Mouse (Mus musculus): ENCODE measurements around the gene Fam120c. TPM values are rescaled to one million over a fixed set of nuclear protein-coding genes. Genes with fewer than 3 reads are reported as not detected.

The Fam120c gene
- 0.94 and 1.1 TPM in 2 replicates for polyA plus RNA-seq (2011; ENCODE audit: insufficient read depth, insufficient read length, low read depth, missing spikeins)

DNA sequence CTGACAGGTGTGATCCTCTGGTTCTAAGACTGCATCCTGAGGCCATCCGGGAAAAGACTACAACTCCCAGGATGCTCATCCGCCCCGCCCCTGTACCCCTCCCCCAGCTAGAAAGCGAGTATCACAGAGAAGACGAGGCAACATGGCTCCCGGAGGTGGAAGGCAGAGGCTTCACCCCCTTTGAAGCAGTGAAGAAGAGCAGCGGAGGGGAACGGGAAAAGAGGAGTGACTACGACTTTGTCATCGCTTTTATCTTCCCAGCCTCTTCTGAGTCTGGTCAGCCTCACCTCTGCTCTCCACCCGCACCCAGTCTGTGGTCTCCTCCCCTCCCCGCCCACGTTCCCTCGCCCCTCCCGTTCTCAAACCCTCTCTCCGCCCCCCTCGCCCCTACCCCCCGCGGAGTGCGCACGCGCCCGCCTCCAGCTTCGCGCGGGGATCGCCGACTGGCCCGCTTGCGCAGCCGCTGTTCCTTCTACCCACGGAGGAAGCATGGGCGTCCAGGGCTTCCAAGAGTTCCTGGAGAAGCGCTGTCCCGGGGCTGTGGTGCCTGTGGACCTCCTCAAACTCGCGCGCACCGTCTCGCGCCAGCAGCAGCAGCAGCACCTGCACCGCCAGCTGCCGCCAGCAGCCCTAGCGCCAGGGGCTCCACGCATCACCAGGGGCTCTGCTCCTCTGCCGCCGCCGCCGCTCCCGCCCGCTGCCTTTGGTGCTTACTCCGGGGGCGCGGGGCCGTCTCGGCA is at the start of gene Fam120c:
TSS of gene Fam120c (plus strand) at position 415 of the 740 bp plus-strand sequence.
- H3K27me3 ChIP-seq (ENCODE audit: control insufficient read depth, insufficient read depth, low read length, poor library complexity, severe bottlenecking): no peaks in the 10 kb centered on the region
- peak within 1 kb of the TSS; percentile 76 for H3K4me3 ChIP-seq (ENCODE audit: low read depth, low read length)
- peak within 1 kb of the TSS; percentile 35; the same call in 1 of the 2 replicates for H3K27ac ChIP-seq (ENCODE audit: insufficient read depth, low read length)
- no peaks in the 10 kb centered on the region for H3K4me1 ChIP-seq (ENCODE audit: control insufficient read depth, insufficient read depth, low read length)
- TF ChIP-seq EP300 (IDR thresholded peaks at IDR 0.05; ENCODE audit: insufficient read depth, low read depth, low read length): no peak
- no peak for TF ChIP-seq CTCF (IDR thresholded peaks at IDR 0.05; ENCODE audit: low read depth, low read length)
- no peak for TF ChIP-seq POLR2A (IDR thresholded peaks at IDR 0.05; ENCODE audit: insufficient read depth, low read length)
- H3K36me3 ChIP-seq (ENCODE audit: control insufficient read depth, insufficient read depth, low read length, poor library complexity, severe bottlenecking): no peaks in the 10 kb centered on the region; the same call in 1 of the 2 replicates
- H3K9me3 ChIP-seq (replicated peaks; ENCODE audit: control insufficient read depth, insufficient read depth, low read length, poor library complexity, severe bottlenecking): no peaks in the 10 kb centered on the region
- H3K9ac ChIP-seq (ENCODE audit: low read depth, poor library complexity, severe bottlenecking): peak within 1 kb of the TSS; percentile 77

DNA sequence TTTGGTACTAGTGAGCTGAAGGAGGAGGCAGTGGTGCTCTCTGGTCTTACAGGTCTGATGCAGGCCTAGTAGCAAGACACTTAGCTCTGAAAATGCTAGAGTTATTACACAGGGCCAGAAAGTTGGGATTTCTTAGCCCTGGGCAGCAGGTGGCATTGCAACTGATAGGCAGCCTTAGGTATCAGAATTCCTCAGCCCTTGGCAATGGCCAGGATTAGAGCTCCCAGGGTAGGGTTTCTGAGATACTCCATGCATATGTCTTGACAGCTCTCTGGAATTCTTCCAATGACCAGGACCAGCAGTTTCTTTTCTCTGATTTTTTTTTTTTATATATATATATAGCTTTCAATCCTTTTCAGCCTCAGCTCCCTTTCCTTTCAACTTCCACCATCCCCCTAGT is 45.6 kb upstream of the Fam120c start:
- no peak overlapping the region for H3K27ac ChIP-seq (ENCODE audit: insufficient read depth, low read length)
- TF ChIP-seq EP300 (IDR thresholded peaks at IDR 0.05; ENCODE audit: insufficient read depth, low read depth, low read length) (no peak), POLR2A (IDR thresholded peaks at IDR 0.05; ENCODE audit: insufficient read depth, low read length) (no peak), CTCF (IDR thresholded peaks at IDR 0.05; ENCODE audit: low read depth, low read length) (no peak)
- H3K4me3 ChIP-seq (ENCODE audit: low read depth, low read length): no peak overlapping the region
- no peak overlapping the region for H3K9ac ChIP-seq (ENCODE audit: low read depth, poor library complexity, severe bottlenecking)
- H3K36me3 ChIP-seq (ENCODE audit: control insufficient read depth, insufficient read depth, low read length, poor library complexity, severe bottlenecking): no peaks in the 10 kb centered on the region
- H3K27me3 ChIP-seq (ENCODE audit: control insufficient read depth, insufficient read depth, low read length, poor library complexity, severe bottlenecking): no peaks in the 10 kb centered on the region
- no peaks in the 10 kb centered on the region for H3K4me1 ChIP-seq (ENCODE audit: control insufficient read depth, insufficient read depth, low read length)
- no peaks in the 10 kb centered on the region for H3K9me3 ChIP-seq (replicated peaks; ENCODE audit: control insufficient read depth, insufficient read depth, low read length, poor library complexity, severe bottlenecking)

DNA sequence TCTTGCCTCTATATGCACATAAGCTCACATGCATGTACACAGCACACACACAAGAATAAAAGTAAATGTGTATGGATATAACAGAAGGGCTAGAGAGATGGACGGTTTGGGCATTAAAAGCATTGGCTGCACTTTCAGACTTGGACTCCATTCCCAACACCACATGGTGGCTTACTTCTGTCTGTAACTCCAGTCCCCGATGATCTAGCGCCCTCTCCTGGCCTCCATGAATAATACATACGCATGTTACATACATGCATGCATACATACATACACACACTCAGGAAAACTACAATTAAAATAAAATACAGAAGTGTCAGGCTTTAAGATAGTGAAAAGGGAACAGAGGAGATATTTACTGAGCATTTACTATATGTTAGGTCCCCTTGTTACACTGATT is 30.2 kb upstream of the Fam120c start:
- TF ChIP-seq CTCF (IDR thresholded peaks at IDR 0.05; ENCODE audit: low read depth, low read length) (peak; percentile 37), POLR2A (IDR thresholded peaks at IDR 0.05; ENCODE audit: insufficient read depth, low read length) (no peak)
- Histone ChIP-seq H3K9me3 (replicated peaks; ENCODE audit: control insufficient read depth, insufficient read depth, low read length, poor library complexity, severe bottlenecking) (no peaks in the 10 kb centered on the region), H3K27me3 (ENCODE audit: control insufficient read depth, insufficient read depth, low read length, poor library complexity, severe bottlenecking) (no peaks in the 10 kb centered on the region), H3K4me3 (ENCODE audit: low read depth, low read length) (no peak overlapping the region), H3K4me1 (ENCODE audit: control insufficient read depth, insufficient read depth, low read length) (no peaks in the 10 kb centered on the region), H3K27ac (ENCODE audit: insufficient read depth, low read length) (no peak overlapping the region), H3K36me3 (ENCODE audit: control insufficient read depth, insufficient read depth, low read length, poor library complexity, severe bottlenecking) (no peaks in the 10 kb centered on the region), H3K9ac (ENCODE audit: low read depth, poor library complexity, severe bottlenecking) (no peak overlapping the region)

DNA sequence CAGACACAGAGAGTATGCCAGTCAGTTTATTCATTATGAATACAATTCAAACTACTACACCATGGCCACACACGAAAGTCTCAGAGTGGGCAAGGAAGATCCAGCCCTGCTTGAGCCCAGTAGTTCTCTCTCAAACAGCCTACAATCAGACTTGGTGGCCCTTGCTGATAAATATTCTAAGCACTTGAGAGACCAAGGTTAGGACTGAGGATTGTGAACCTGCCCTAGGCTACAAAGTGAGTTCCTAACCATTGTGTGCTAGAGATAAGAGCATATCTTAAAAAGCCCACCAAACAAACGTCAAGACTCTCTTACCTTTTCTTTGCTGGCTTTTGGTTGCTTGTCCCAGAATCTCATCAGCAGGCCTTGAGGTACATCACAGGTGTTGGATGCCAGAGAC is 10.4 kb upstream of the Fam120c start:
- Histone ChIP-seq H3K9me3 (replicated peaks; ENCODE audit: control insufficient read depth, insufficient read depth, low read length, poor library complexity, severe bottlenecking) (no peaks in the 10 kb centered on the region), H3K9ac (ENCODE audit: low read depth, poor library complexity, severe bottlenecking) (no peak overlapping the region), H3K4me3 (ENCODE audit: low read depth, low read length) (no peak overlapping the region), H3K4me1 (ENCODE audit: control insufficient read depth, insufficient read depth, low read length) (no peaks in the 10 kb centered on the region), H3K27ac (ENCODE audit: insufficient read depth, low read length) (no peak overlapping the region), H3K36me3 (ENCODE audit: control insufficient read depth, insufficient read depth, low read length, poor library complexity, severe bottlenecking) (no peaks in the 10 kb centered on the region), H3K27me3 (ENCODE audit: control insufficient read depth, insufficient read depth, low read length, poor library complexity, severe bottlenecking) (no peaks in the 10 kb centered on the region)
- no peak for TF ChIP-seq POLR2A (IDR thresholded peaks at IDR 0.05; ENCODE audit: insufficient read depth, low read length)
- no peak for TF ChIP-seq EP300 (IDR thresholded peaks at IDR 0.05; ENCODE audit: insufficient read depth, low read depth, low read length)
- TF ChIP-seq CTCF (IDR thresholded peaks at IDR 0.05; ENCODE audit: low read depth, low read length): no peak

DNA sequence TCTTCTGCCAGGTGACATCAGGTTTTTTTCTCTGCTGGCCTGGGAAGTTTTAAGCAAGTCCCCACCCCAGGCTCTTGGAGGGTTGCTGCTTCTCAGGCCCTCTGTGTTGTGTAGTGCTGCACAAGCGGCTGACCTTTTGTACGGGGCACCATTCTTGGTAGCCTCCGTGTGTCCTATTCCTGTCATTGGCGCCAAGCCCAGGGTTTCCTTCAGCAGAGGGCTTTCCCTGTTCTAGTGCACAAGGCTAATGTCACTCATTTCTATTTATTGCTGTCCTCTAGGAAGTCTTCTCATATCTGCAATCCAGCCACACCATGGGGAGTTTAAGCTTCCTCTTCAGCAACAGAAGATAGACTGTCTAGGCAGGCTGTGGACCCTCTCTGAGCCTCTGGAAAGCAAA is 6.2 kb upstream of the Fam120c start:
- Histone ChIP-seq H3K27me3 (ENCODE audit: control insufficient read depth, insufficient read depth, low read length, poor library complexity, severe bottlenecking) (no peaks in the 10 kb centered on the region), H3K4me3 (ENCODE audit: low read depth, low read length) (no peak overlapping the region), H3K9ac (ENCODE audit: low read depth, poor library complexity, severe bottlenecking) (no peak overlapping the region), H3K4me1 (ENCODE audit: control insufficient read depth, insufficient read depth, low read length) (no peaks in the 10 kb centered on the region), H3K36me3 (ENCODE audit: control insufficient read depth, insufficient read depth, low read length, poor library complexity, severe bottlenecking) (no peaks in the 10 kb centered on the region), H3K9me3 (replicated peaks; ENCODE audit: control insufficient read depth, insufficient read depth, low read length, poor library complexity, severe bottlenecking) (no peaks in the 10 kb centered on the region), H3K27ac (ENCODE audit: insufficient read depth, low read length) (no peak overlapping the region)
- TF ChIP-seq CTCF (IDR thresholded peaks at IDR 0.05; ENCODE audit: low read depth, low read length) (no peak), EP300 (IDR thresholded peaks at IDR 0.05; ENCODE audit: insufficient read depth, low read depth, low read length) (no peak), POLR2A (IDR thresholded peaks at IDR 0.05; ENCODE audit: insufficient read depth, low read length) (no peak)

DNA sequence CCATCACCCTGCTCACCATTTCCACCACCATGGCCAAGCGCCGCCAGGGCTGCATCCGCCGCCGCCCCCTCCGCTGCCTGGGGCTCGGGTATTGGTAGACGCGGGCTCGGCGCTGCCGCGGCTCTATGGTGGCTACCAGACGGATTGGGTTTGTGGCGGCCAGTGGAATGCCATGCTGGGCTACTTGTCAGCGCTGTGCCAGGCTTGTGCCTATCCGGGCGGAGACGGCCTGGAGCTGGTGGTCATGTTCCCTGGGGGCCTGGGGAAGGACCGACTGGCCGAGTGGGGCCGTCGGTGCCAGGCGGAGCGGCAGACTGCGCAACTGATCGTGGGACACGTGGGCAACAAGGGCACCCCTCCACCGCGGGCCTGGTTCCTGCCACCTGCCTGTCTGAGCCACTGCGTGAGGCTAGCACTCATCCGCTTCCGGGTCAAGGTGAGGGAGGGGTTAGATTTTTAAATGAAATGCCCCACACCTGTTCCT is 568 bp downstream of the Fam120c start:
- H3K27ac ChIP-seq (ENCODE audit: insufficient read depth, low read length): peak overlapping the region; percentile 5; the same call in 1 of the 2 replicates
- no peaks in the 10 kb centered on the region for H3K4me1 ChIP-seq (ENCODE audit: control insufficient read depth, insufficient read depth, low read length)
- no peaks in the 10 kb centered on the region for H3K9me3 ChIP-seq (replicated peaks; ENCODE audit: control insufficient read depth, insufficient read depth, low read length, poor library complexity, severe bottlenecking)
- no peaks in the 10 kb centered on the region; the same call in 1 of the 2 replicates for H3K36me3 ChIP-seq (ENCODE audit: control insufficient read depth, insufficient read depth, low read length, poor library complexity, severe bottlenecking)
- no peak for TF ChIP-seq EP300 (IDR thresholded peaks at IDR 0.05; ENCODE audit: insufficient read depth, low read depth, low read length)
- no peak for TF ChIP-seq POLR2A (IDR thresholded peaks at IDR 0.05; ENCODE audit: insufficient read depth, low read length)
- no peak for TF ChIP-seq CTCF (IDR thresholded peaks at IDR 0.05; ENCODE audit: low read depth, low read length)
- no peaks in the 10 kb centered on the region for H3K27me3 ChIP-seq (ENCODE audit: control insufficient read depth, insufficient read depth, low read length, poor library complexity, severe bottlenecking)
- peak overlapping the region; percentile 73 for H3K4me3 ChIP-seq (ENCODE audit: low read depth, low read length)
- peak overlapping the region; percentile 77 for H3K9ac ChIP-seq (ENCODE audit: low read depth, poor library complexity, severe bottlenecking)
